Mouse (Mus musculus) left cerebral cortex, adult 2 months (tissue): Measurements from ENCODE around the gene Rilpl1. TPM values are rescaled to one million over a fixed set of nuclear protein-coding genes. Genes with fewer than 3 reads are reported as not detected.
"Not testable (repeated sequence)": the region's sequence is repeated elsewhere in the genome, so short reads cannot be mapped to it uniquely, and the experiment has no call there.

Experiments
- DNase-seq, 2 experiments: peaks; one replicate each; pipeline ENCODE4 v3.0.0; 2021 to 2022; ENCODE audit warnings: low spot score in 2 of 2, mixed read lengths in 1 of 2; ENCODE audit errors: extremely low spot score in 1 of 2
- H3K27ac ChIP-seq: fragments of 200-600 bp; 2 replicates; pipeline ENCODE4 v1.8.1; 2022
- H3K4me3 ChIP-seq: fragments of 200-600 bp; 2 replicates; pipeline ENCODE4 v1.8.1; 2022
- CTCF ChIP-seq: fragments of 200-600 bp; IDR thresholded peaks from 2 replicates; pipeline ENCODE4 v1.8.1; 2022; ENCODE audit warnings: antibody characterized with exemption, mild to moderate bottlenecking, moderate library complexity
- intact Hi-C: fragments of 180-260 bp; cut with DNase I; formaldehyde crosslinking; loops from one replicate; pipeline ENCODE4 v1.15.1; 2025
- total RNA-seq, 2 experiments: library from RNA; stranded (reverse); gene quantifications; 2 replicates each; pipeline ENCODE4 v1.2.3; 2021

The Rilpl1 gene
- total RNA-seq, 2 experiments from 2014 or later = 84.6 to 84.8 TPM

GRCm38 (mm10) chr5:124463462-124463861 is 67.7 kb downstream of the Rilpl1 start:
- intact Hi-C loops = no loop called here
- H3K27ac ChIP-seq = no peak overlapping the region
- no peak for DNase-seq
- no peak for TF ChIP-seq CTCF
- H3K4me3 ChIP-seq = no peak overlapping the region

GRCm38 (mm10) chr5:124462297-124463025 is 68.7 kb downstream of the Rilpl1 start:
- Histone ChIP-seq H3K27ac (no peak overlapping the region), H3K4me3 (no peak overlapping the region)
- no peak for TF ChIP-seq CTCF
- no peak for DNase-seq
- intact Hi-C loops = no loop called here

GRCm38 (mm10) chr5:124460922-124461321 is 70.3 kb downstream of the Rilpl1 start:
- DNase-seq, H3K27ac ChIP-seq, intact Hi-C loops, H3K4me3 ChIP-seq: not testable (repeated sequence)

- intact Hi-C loops = no loop called here
- Histone ChIP-seq H3K27ac (peak overlapping the region; percentile 28; the same call in 1 of the 2 replicates), H3K4me3 (no peak overlapping the region)
- no peak for DNase-seq
- no peak for TF ChIP-seq CTCF
Observed at GRCm38 (mm10) chr5:124456762-124457161, 74.4 kb downstream of the Rilpl1 start.

GRCm38 (mm10) chr5:124454082-124454419 is 77.1 kb downstream of the Rilpl1 start:
- peak overlapping the region; percentile 92 for H3K27ac ChIP-seq
- DNase-seq = no peak
- H3K4me3 ChIP-seq = no peak overlapping the region
- intact Hi-C loops = no loop called here
- TF ChIP-seq CTCF = no peak

- DNase-seq = peak in 1 of 2 experiments; percentile 51
- intact Hi-C loops = no loop called here
- TF ChIP-seq CTCF = no peak
- H3K4me3 ChIP-seq = peak overlapping the region; percentile 7; the same call in 1 of the 2 replicates
- H3K27ac ChIP-seq = peak overlapping the region; percentile 92
Observed at GRCm38 (mm10) chr5:124453339-124454081, 77.7 kb downstream of the Rilpl1 start.

GRCm38 (mm10) chr5:124452494-124453228 is 78.5 kb downstream of the Rilpl1 start:
- Histone ChIP-seq H3K4me3 (peak overlapping the region; percentile 7; the same call in 1 of the 2 replicates), H3K27ac (peak overlapping the region; percentile 92)
- intact Hi-C loops = no loop called here
- TF ChIP-seq CTCF = no peak
- peak in 1 of 2 experiments; percentile 40 for DNase-seq

GRCm38 (mm10) chr5:124450641-124451340 is 80.4 kb downstream of the Rilpl1 start:
- TF ChIP-seq CTCF = no peak
- Histone ChIP-seq H3K4me3 (no peak overlapping the region), H3K27ac (peak overlapping the region; percentile 92)
- no peak for DNase-seq
- intact Hi-C loops = no loop called here

- Histone ChIP-seq H3K4me3 (no peak overlapping the region), H3K27ac (peak overlapping the region; percentile 42)
- DNase-seq = no peak
- TF ChIP-seq CTCF = no peak
- intact Hi-C loops = no loop called here
Observed at GRCm38 (mm10) chr5:124450051-124450450, 81.1 kb downstream of the Rilpl1 start.

- H3K27ac ChIP-seq = peak overlapping the region; percentile 42
- intact Hi-C loops = loop anchor here (5.0 kb wide), 1 partner anchor 33 kb away; the partner anchor contains the start of gene Snrnp35
- DNase-seq = peak in 1 of 2 experiments; percentile 38
- no peak for TF ChIP-seq CTCF
- H3K4me3 ChIP-seq = no peak overlapping the region
Observed at GRCm38 (mm10) chr5:124449494-124449893, 81.7 kb downstream of the Rilpl1 start.

- no peak for DNase-seq
- no peak for TF ChIP-seq CTCF
- intact Hi-C loops = loop anchor here (5.0 kb wide), 1 partner anchor 36 kb away; the partner anchor contains the start of gene Snrnp35
- Histone ChIP-seq H3K27ac (peak overlapping the region; percentile 76), H3K4me3 (peak overlapping the region; percentile 75)
Observed at GRCm38 (mm10) chr5:124446301-124446881, 84.8 kb downstream of the Rilpl1 start.
